Mouse (Mus musculus): Measurements from ENCODE around the gene Med27. TPM values are rescaled to one million over a fixed set of nuclear protein-coding genes. Genes with fewer than 3 reads are reported as not detected.

Gene Med27
- polyA plus RNA-seq, 1 experiment from 2014 or later, result 25.2 TPM

GRCm38 (mm10) chr2:29542039-29542438 lies 195.4 kb downstream of the Med27 start:
- no peak overlapping the region for H3K9ac ChIP-seq
- DNase-seq (no peak), ATAC-seq (ENCODE audit: low read depth) (no peak)
- no peak overlapping the region for H3K27ac ChIP-seq
- no peak overlapping the region for H3K4me2 ChIP-seq
- no peaks in the 10 kb centered on the region for H3K4me1 ChIP-seq (replicated peaks)
- 69% methylated on average over 13 of the region's 13 CpGs for WGBS (ENCODE audit: insufficient replicate concordance)
- H3K27me3 ChIP-seq, result no peaks in the 10 kb centered on the region
- no peaks in the 10 kb centered on the region for H3K36me3 ChIP-seq
- H3K9me3 ChIP-seq (replicated peaks), result no peaks in the 10 kb centered on the region
- no peak overlapping the region for H3K4me3 ChIP-seq (replicated peaks)

GRCm38 (mm10) chr2:29546571-29546970 lies 200.0 kb downstream of the Med27 start:
- Histone ChIP-seq H3K9ac (no peak overlapping the region), H3K27me3 (no peaks in the 10 kb centered on the region), H3K27ac (no peak overlapping the region), H3K4me3 (replicated peaks) (no peak overlapping the region), H3K4me1 (replicated peaks) (no peaks in the 10 kb centered on the region), H3K4me2 (no peak overlapping the region), H3K36me3 (no peaks in the 10 kb centered on the region), H3K9me3 (replicated peaks) (no peaks in the 10 kb centered on the region)
- WGBS (ENCODE audit: insufficient replicate concordance), result 26% methylated on average over 12 of the region's 12 CpGs
- DNase-seq (no peak), ATAC-seq (ENCODE audit: low read depth) (no peak)

- ATAC-seq (ENCODE audit: low read depth) (no peak), DNase-seq (no peak)
- WGBS (ENCODE audit: insufficient replicate concordance), result 67% methylated on average over 7 of the region's 7 CpGs
- H3K9me3 ChIP-seq (replicated peaks), result no peaks in the 10 kb centered on the region
- H3K9ac ChIP-seq, result no peak overlapping the region
- no peak overlapping the region for H3K4me3 ChIP-seq (replicated peaks)
- no peak overlapping the region for H3K4me2 ChIP-seq
- H3K27ac ChIP-seq, result no peak overlapping the region
- H3K36me3 ChIP-seq, result no peaks in the 10 kb centered on the region
- no peaks in the 10 kb centered on the region for H3K27me3 ChIP-seq
- H3K4me1 ChIP-seq (replicated peaks), result no peaks in the 10 kb centered on the region
Measured at GRCm38 (mm10) chr2:29551816-29552585, 205.4 kb downstream of the Med27 start.

GRCm38 (mm10) chr2:29553945-29554634 lies 207.5 kb downstream of the Med27 start:
- no peak overlapping the region for H3K4me2 ChIP-seq
- peak; percentile 2 for DNase-seq
- H3K27ac ChIP-seq, result no peak overlapping the region
- no peaks in the 10 kb centered on the region for H3K4me1 ChIP-seq (replicated peaks)
- WGBS (ENCODE audit: insufficient replicate concordance), result 53% methylated on average over 4 of the region's 4 CpGs
- no peaks in the 10 kb centered on the region for H3K9me3 ChIP-seq (replicated peaks)
- ATAC-seq (ENCODE audit: low read depth), result no peak
- no peaks in the 10 kb centered on the region for H3K27me3 ChIP-seq
- H3K4me3 ChIP-seq (replicated peaks), result no peak overlapping the region
- no peak overlapping the region for H3K9ac ChIP-seq
- H3K36me3 ChIP-seq, result no peaks in the 10 kb centered on the region

- no peaks in the 10 kb centered on the region for H3K27me3 ChIP-seq
- H3K4me3 ChIP-seq (replicated peaks), result no peak overlapping the region
- 0 out of 2 replicates have a peak, but pooled peaks cover 2% of the 10 kb centered on the region for H3K4me1 ChIP-seq (replicated peaks)
- H3K36me3 ChIP-seq, result no peaks in the 10 kb centered on the region
- DNase-seq, result no peak
- no peak for ATAC-seq (ENCODE audit: low read depth)
- 70% methylated on average over 6 of the region's 6 CpGs for WGBS (ENCODE audit: insufficient replicate concordance)
- no peaks in the 10 kb centered on the region for H3K9me3 ChIP-seq (replicated peaks)
- H3K27ac ChIP-seq, result no peak overlapping the region
- no peak overlapping the region for H3K9ac ChIP-seq
- H3K4me2 ChIP-seq, result no peak overlapping the region
Measured at GRCm38 (mm10) chr2:29558561-29558960, 211.9 kb downstream of the Med27 start.

GRCm38 (mm10) chr2:29559955-29560354 lies 213.3 kb downstream of the Med27 start:
- Histone ChIP-seq H3K27ac (no peak overlapping the region), H3K9me3 (replicated peaks) (no peaks in the 10 kb centered on the region), H3K9ac (no peak overlapping the region), H3K4me2 (no peak overlapping the region), H3K27me3 (no peaks in the 10 kb centered on the region), H3K36me3 (no peaks in the 10 kb centered on the region), H3K4me3 (replicated peaks) (no peak overlapping the region), H3K4me1 (replicated peaks) (peaks cover 8% of the 10 kb centered on the region; the same call in 1 of the 2 replicates)
- no peak for DNase-seq
- 60% methylated on average over 3 of the region's 3 CpGs for WGBS (ENCODE audit: insufficient replicate concordance)
- ATAC-seq (ENCODE audit: low read depth), result no peak

GRCm38 (mm10) chr2:29561468-29561867 lies 214.8 kb downstream of the Med27 start:
- Histone ChIP-seq H3K9me3 (replicated peaks) (no peaks in the 10 kb centered on the region), H3K4me1 (replicated peaks) (peaks cover 8% of the 10 kb centered on the region; the same call in 1 of the 2 replicates)

GRCm38 (mm10) chr2:29563986-29564385 lies 217.4 kb downstream of the Med27 start:
- H3K4me1 ChIP-seq (replicated peaks), result peaks cover 8% of the 10 kb centered on the region; the same call in 1 of the 2 replicates
- WGBS (ENCODE audit: insufficient replicate concordance), result 60% methylated on average over 7 of the region's 7 CpGs
- no peak overlapping the region for H3K27ac ChIP-seq
- H3K4me2 ChIP-seq, result no peak overlapping the region
- no peak overlapping the region for H3K9ac ChIP-seq
- no peaks in the 10 kb centered on the region for H3K27me3 ChIP-seq
- no peaks in the 10 kb centered on the region for H3K36me3 ChIP-seq
- H3K4me3 ChIP-seq (replicated peaks), result no peak overlapping the region
- no peaks in the 10 kb centered on the region for H3K9me3 ChIP-seq (replicated peaks)
- DNase-seq, result no peak
- no peak for ATAC-seq (ENCODE audit: low read depth)

More at GRCm38 (mm10) chr2:29561468-29561867, 214.8 kb downstream of the Med27 start:
- no peak overlapping the region for H3K4me2 ChIP-seq
- no peak for DNase-seq
- no peak overlapping the region for H3K9ac ChIP-seq
- no peak overlapping the region for H3K4me3 ChIP-seq (replicated peaks)
- 62% methylated on average over 4 of the region's 4 CpGs for WGBS (ENCODE audit: insufficient replicate concordance)
- no peak overlapping the region for H3K27ac ChIP-seq
- no peak for ATAC-seq (ENCODE audit: low read depth)
- no peaks in the 10 kb centered on the region for H3K36me3 ChIP-seq
- no peaks in the 10 kb centered on the region for H3K27me3 ChIP-seq

- Histone ChIP-seq H3K9me3 (replicated peaks) (no peaks in the 10 kb centered on the region), H3K27me3 (no peaks in the 10 kb centered on the region), H3K4me1 (replicated peaks) (peaks cover 8% of the 10 kb centered on the region; the same call in 1 of the 2 replicates), H3K36me3 (no peaks in the 10 kb centered on the region), H3K9ac (no peak overlapping the region), H3K4me2 (no peak overlapping the region), H3K27ac (no peak overlapping the region), H3K4me3 (replicated peaks) (no peak overlapping the region)
- 23% methylated on average over 17 of the region's 17 CpGs for WGBS (ENCODE audit: insufficient replicate concordance)
- no peak for ATAC-seq (ENCODE audit: low read depth)
- no peak for DNase-seq
Measured at GRCm38 (mm10) chr2:29565570-29566433, 219.2 kb downstream of the Med27 start.

- no peaks in the 10 kb centered on the region for H3K4me1 ChIP-seq (replicated peaks)
- no peak overlapping the region for H3K27ac ChIP-seq
- no peaks in the 10 kb centered on the region for H3K9me3 ChIP-seq (replicated peaks)
- H3K27me3 ChIP-seq, result 0 out of 2 replicates have a peak, but pooled peaks cover 3% of the 10 kb centered on the region
- H3K4me2 ChIP-seq, result no peak overlapping the region
- 44% methylated on average over 9 of the region's 9 CpGs for WGBS (ENCODE audit: insufficient replicate concordance)
- no peaks in the 10 kb centered on the region for H3K36me3 ChIP-seq
- DNase-seq (no peak), ATAC-seq (ENCODE audit: low read depth) (no peak)
- H3K4me3 ChIP-seq (replicated peaks), result no peak overlapping the region
- H3K9ac ChIP-seq, result no peak overlapping the region
Measured at GRCm38 (mm10) chr2:29571921-29572700, 225.5 kb downstream of the Med27 start.
